Mouse (Mus musculus): ENCODE measurements at regions not wholly inside any gene's neighbourhood (a gene's known extent, or its start where the extent isn't known, plus 50 kb on each side); places are given as distances from the start of the nearest gene placed in this dataset.

DNA sequence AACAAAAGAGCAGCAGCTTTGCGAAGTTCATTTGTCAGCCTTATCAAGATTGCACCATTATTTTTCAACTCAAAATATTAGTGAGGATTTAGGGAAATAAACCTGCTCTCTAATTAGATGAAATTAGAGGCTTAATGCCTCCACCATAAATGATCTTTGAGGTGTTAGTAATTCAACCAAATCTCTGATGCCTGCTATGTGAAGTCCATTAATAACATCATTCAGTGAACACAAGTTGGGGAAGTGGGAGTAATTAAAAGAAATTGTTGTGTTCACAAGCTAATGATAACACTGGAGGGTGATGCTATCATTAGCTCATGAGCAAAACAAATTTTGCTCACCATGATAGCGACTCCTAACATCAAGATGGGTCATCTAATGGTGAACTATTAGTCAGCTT lies 246.0 kb downstream of the Ttc6 start:
- WGBS, result 85% methylated on average over 2 of the region's 2 CpGs
- Histone ChIP-seq H3K4me1 (replicated peaks; ENCODE audit: insufficient read depth, low read length) (no peaks in the 10 kb centered on the region), H3K9ac (ENCODE audit: low read depth, low read length) (no peak overlapping the region), H3K4me2 (ENCODE audit: low read length) (no peak overlapping the region), H3K4me3 (replicated peaks; ENCODE audit: low read depth, low read length) (no peak overlapping the region), H3K9me3 (replicated peaks; ENCODE audit: low read length) (no peaks in the 10 kb centered on the region), H3K36me3 (ENCODE audit: insufficient read depth, low read length) (no peaks in the 10 kb centered on the region), H3K27me3 (ENCODE audit: insufficient read depth, low read length) (no peaks in the 10 kb centered on the region), H3K27ac (no peak overlapping the region)
- TF ChIP-seq CTCF (IDR thresholded peaks at IDR 0.05; ENCODE audit: low read depth), result no peak
- ATAC-seq (replicated peaks; ENCODE audit: low FRiP score, low read depth) (no peak), DNase-seq (ENCODE audit: low spot score) (no peak)

DNA sequence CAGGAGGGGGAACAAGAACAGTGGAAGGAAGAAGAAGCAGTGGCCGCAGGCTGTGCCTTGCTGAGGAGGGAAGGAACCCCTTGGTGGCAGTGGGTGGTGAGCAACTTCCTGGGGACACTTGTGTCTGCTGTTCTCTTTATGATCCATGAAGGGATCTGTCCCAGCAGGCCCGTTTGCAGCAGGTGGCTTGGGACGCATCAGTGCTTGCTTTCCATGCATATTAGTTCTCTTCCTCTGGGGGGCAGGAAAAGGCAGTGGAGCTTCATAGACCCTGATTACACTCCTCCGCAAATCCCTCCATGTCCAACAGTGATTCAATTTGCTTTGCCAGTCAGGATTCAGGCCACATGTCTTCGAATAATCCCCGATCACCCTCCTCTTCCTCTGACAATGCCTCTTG lies 259.9 kb downstream of the Ttc6 start:
- Histone ChIP-seq H3K9me3 (replicated peaks; ENCODE audit: low read length) (no peaks in the 10 kb centered on the region), H3K4me3 (replicated peaks; ENCODE audit: low read depth, low read length) (no peak overlapping the region), H3K4me2 (ENCODE audit: low read length) (no peak overlapping the region), H3K27me3 (ENCODE audit: insufficient read depth, low read length) (no peaks in the 10 kb centered on the region), H3K36me3 (ENCODE audit: insufficient read depth, low read length) (no peaks in the 10 kb centered on the region), H3K4me1 (replicated peaks; ENCODE audit: insufficient read depth, low read length) (no peaks in the 10 kb centered on the region), H3K27ac (no peak overlapping the region), H3K9ac (ENCODE audit: low read depth, low read length) (no peak overlapping the region)
- ATAC-seq (replicated peaks; ENCODE audit: low FRiP score, low read depth) (peak; percentile 49; the same call in 1 of the 2 replicates), DNase-seq (ENCODE audit: low spot score) (peak; percentile 43)
- TF ChIP-seq CTCF (IDR thresholded peaks at IDR 0.05; ENCODE audit: low read depth), result peak; percentile 24; the same call in 1 of the 2 replicates
- 46% methylated on average over 6 of the region's 6 CpGs for WGBS

DNA sequence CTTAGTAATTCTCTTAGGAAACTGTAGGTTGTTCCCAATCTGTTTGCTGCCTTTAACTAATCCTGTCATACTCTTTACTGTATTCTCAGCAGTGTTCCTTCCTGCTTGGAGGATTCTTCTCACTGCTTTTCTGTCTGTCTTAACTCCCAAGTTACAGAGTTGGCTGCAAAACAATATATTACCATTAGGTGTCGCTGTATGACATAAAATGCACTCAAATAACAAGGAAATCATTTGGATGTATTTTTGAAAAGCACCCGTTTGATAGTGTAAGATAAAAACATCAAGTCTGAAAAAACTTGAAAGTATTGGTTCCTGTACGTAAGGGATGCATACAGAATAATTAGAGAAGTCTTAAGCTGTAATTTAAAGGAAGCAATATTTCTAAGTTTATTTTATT lies 261.8 kb downstream of the Ttc6 start:
- TF ChIP-seq CTCF (IDR thresholded peaks at IDR 0.05; ENCODE audit: low read depth), result peak; percentile 89
- DNase-seq (ENCODE audit: low spot score) (peak; percentile 82), ATAC-seq (replicated peaks; ENCODE audit: low FRiP score, low read depth) (no peak)
- no peaks in the 10 kb centered on the region for H3K36me3 ChIP-seq (ENCODE audit: insufficient read depth, low read length)
- no peaks in the 10 kb centered on the region for H3K4me1 ChIP-seq (replicated peaks; ENCODE audit: insufficient read depth, low read length)
- 13% methylated on average over 3 of the region's 3 CpGs for WGBS
- no peaks in the 10 kb centered on the region for H3K9me3 ChIP-seq (replicated peaks; ENCODE audit: low read length)
- H3K9ac ChIP-seq (ENCODE audit: low read depth, low read length), result no peak overlapping the region
- no peak overlapping the region for H3K4me2 ChIP-seq (ENCODE audit: low read length)
- no peaks in the 10 kb centered on the region for H3K27me3 ChIP-seq (ENCODE audit: insufficient read depth, low read length)
- H3K4me3 ChIP-seq (replicated peaks; ENCODE audit: low read depth, low read length), result no peak overlapping the region
- no peak overlapping the region for H3K27ac ChIP-seq

- no peak overlapping the region for H3K4me2 ChIP-seq (ENCODE audit: low read length)
- H3K9me3 ChIP-seq (replicated peaks; ENCODE audit: low read length), result no peaks in the 10 kb centered on the region
- no peak overlapping the region for H3K4me3 ChIP-seq (replicated peaks; ENCODE audit: low read depth, low read length)
- H3K9ac ChIP-seq (ENCODE audit: low read depth, low read length), result no peak overlapping the region
- ATAC-seq (replicated peaks; ENCODE audit: low FRiP score, low read depth) (no peak), DNase-seq (ENCODE audit: low spot score) (no peak)
- H3K27me3 ChIP-seq (ENCODE audit: insufficient read depth, low read length), result no peaks in the 10 kb centered on the region
- no peak for TF ChIP-seq CTCF (IDR thresholded peaks at IDR 0.05; ENCODE audit: low read depth)
- no peak overlapping the region for H3K27ac ChIP-seq
- H3K36me3 ChIP-seq (ENCODE audit: insufficient read depth, low read length), result no peaks in the 10 kb centered on the region
- H3K4me1 ChIP-seq (replicated peaks; ENCODE audit: insufficient read depth, low read length), result no peaks in the 10 kb centered on the region
- 65% methylated on average over 4 of the region's 4 CpGs for WGBS
These were observed 278.9 kb downstream of the Ttc6 start for GRCm38 (mm10) chr12:57842813-57843212.

DNA sequence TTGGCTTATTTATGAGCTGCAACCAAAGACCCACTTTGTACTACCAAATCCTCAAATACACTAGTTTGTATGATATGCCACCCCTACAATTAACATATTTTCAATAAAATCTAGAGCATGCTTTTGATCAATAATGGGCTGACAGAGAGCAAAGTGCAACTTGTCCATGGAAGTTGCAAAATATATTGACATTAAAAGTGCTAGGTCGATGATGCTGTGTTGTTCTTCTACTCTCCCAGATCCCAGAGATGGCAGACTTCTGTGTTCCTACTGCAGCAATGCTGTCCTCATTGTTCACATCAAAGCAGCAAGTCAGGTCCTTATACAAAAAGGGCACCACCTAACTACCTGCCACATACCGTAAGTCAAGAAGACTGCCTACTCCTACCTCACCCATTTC lies 307.1 kb downstream of the Ttc6 start:
- WGBS, result 87% methylated on average over 2 of the region's 2 CpGs
- ATAC-seq (replicated peaks; ENCODE audit: low FRiP score, low read depth) (no peak), DNase-seq (ENCODE audit: low spot score) (no peak)
- Histone ChIP-seq H3K4me2 (ENCODE audit: low read length) (no peak overlapping the region), H3K27me3 (ENCODE audit: insufficient read depth, low read length) (no peaks in the 10 kb centered on the region), H3K4me3 (replicated peaks; ENCODE audit: low read depth, low read length) (no peak overlapping the region), H3K27ac (no peak overlapping the region), H3K36me3 (ENCODE audit: insufficient read depth, low read length) (no peaks in the 10 kb centered on the region), H3K9ac (ENCODE audit: low read depth, low read length) (no peak overlapping the region), H3K4me1 (replicated peaks; ENCODE audit: insufficient read depth, low read length) (no peaks in the 10 kb centered on the region), H3K9me3 (replicated peaks; ENCODE audit: low read length) (no peaks in the 10 kb centered on the region)
- TF ChIP-seq CTCF (IDR thresholded peaks at IDR 0.05; ENCODE audit: low read depth), result no peak

- Histone ChIP-seq H3K27me3 (ENCODE audit: insufficient read depth, low read length) (no peaks in the 10 kb centered on the region), H3K9ac (ENCODE audit: low read depth, low read length) (no peak overlapping the region), H3K4me3 (replicated peaks; ENCODE audit: low read depth, low read length) (no peak overlapping the region), H3K9me3 (replicated peaks; ENCODE audit: low read length) (no peaks in the 10 kb centered on the region), H3K27ac (no peak overlapping the region), H3K4me1 (replicated peaks; ENCODE audit: insufficient read depth, low read length) (no peaks in the 10 kb centered on the region), H3K36me3 (ENCODE audit: insufficient read depth, low read length) (no peaks in the 10 kb centered on the region), H3K4me2 (ENCODE audit: low read length) (no peak overlapping the region)
- WGBS, result 69% methylated on average over 4 of the region's 4 CpGs
- DNase-seq (ENCODE audit: low spot score) (no peak), ATAC-seq (replicated peaks; ENCODE audit: low FRiP score, low read depth) (no peak)
- TF ChIP-seq CTCF (IDR thresholded peaks at IDR 0.05; ENCODE audit: low read depth), result no peak
These were observed 320.6 kb upstream of the Sstr1 start for GRCm38 (mm10) chr12:57890783-57891478.

- WGBS, result 84% methylated on average over 1 of the region's 1 CpGs
- H3K27ac ChIP-seq, result no peak overlapping the region
These were observed 320.0 kb upstream of the Sstr1 start for GRCm38 (mm10) chr12:57891556-57891955.

More at GRCm38 (mm10) chr12:57891556-57891955, 320.0 kb upstream of the Sstr1 start:
- H3K9me3 ChIP-seq (replicated peaks; ENCODE audit: low read length), result no peaks in the 10 kb centered on the region
- no peak for TF ChIP-seq CTCF (IDR thresholded peaks at IDR 0.05; ENCODE audit: low read depth)
- no peak overlapping the region for H3K4me3 ChIP-seq (replicated peaks; ENCODE audit: low read depth, low read length)
- no peak overlapping the region for H3K4me2 ChIP-seq (ENCODE audit: low read length)
- DNase-seq (ENCODE audit: low spot score) (no peak), ATAC-seq (replicated peaks; ENCODE audit: low FRiP score, low read depth) (no peak)
- no peak overlapping the region for H3K9ac ChIP-seq (ENCODE audit: low read depth, low read length)
- no peaks in the 10 kb centered on the region for H3K36me3 ChIP-seq (ENCODE audit: insufficient read depth, low read length)
- no peaks in the 10 kb centered on the region for H3K4me1 ChIP-seq (replicated peaks; ENCODE audit: insufficient read depth, low read length)
- H3K27me3 ChIP-seq (ENCODE audit: insufficient read depth, low read length), result no peaks in the 10 kb centered on the region
